Mouse (Mus musculus) ovary, adult 18-20 months (tissue): ENCODE data around the gene Mpeg1.

Source experiments
- DNase-seq: peaks from one replicate; pipeline ENCODE4 v3.0.0; 2022; ENCODE audit warnings: low spot score, mixed read lengths

Mpeg1 gene

DNA sequence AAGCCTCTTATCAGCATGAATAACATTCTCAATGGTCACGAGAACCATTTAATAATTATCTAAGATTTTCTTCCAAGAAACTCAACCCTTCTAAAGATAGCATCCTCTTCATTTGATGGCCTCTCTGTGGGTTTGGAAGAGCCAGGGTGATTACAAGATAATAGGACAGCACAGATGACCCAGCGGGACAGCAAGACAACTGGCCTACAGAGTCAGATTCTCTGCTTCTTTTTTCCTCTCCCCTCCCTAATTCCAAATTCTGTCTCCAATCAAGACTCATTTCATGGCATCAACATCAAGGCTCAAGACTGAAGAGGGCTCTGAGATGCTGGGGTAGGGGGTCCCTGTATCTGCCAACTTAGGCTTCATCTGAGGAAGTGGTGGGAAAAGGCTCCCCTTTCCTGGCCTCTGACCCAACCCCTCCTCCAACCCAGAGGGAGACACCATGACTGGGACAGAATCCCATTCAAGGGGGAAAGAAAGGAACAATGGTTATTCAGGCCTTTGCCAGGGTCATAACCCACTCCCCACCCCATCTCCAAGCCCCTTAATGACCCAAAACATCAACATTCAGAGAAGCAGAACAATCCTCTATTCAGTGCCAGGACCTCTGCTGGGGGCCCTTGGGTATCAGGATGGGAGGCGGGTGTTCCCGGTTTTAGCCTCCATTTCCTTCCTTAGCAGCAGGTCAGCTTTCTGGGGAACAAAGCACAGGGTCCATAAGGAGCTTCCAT lies 33.0 kb downstream of the Mpeg1 start:
- no peak for DNase-seq

DNA sequence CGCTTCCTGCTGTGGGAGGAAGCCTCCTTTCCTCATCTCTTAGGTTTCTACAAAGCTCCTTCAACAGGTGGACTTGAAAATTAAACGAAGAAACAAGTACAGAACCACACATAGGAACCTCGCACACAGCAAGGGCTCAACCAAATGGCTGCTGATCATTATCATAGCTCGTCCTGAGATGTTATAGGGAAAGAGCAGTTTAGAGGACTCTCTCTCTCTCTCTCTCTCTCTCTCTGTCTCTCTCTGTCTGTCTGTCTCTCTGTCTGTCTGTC lies 33.5 kb downstream of the Mpeg1 start:
- DNase-seq = no peak

DNA sequence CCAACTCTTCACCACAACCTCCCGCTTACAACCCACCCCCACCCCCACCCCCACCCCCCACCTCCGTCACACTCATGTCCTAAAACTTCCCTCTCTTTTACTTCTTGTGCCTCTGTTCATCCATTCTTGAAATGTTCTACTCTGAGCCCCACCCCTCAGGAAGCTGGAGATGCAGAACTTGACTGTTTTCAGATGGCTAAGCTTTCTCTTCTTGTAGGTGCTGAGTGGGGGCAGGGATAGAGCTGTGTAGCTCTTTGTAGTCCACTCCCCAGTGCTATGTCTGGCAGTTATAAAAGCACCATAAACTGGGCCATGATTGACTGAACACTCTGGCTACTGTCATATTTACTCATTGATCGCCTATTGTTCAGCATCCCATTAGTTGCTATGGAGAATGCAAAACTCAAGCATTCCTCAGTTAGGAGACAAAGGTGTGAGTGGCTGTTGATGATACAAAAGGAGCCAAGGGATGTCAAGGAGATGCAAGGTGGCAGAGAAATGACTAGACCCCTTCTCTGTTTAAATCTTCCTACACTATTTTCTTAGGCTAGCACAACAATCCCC lies 34.5 kb downstream of the Mpeg1 start:
- DNase-seq = no peak

DNA sequence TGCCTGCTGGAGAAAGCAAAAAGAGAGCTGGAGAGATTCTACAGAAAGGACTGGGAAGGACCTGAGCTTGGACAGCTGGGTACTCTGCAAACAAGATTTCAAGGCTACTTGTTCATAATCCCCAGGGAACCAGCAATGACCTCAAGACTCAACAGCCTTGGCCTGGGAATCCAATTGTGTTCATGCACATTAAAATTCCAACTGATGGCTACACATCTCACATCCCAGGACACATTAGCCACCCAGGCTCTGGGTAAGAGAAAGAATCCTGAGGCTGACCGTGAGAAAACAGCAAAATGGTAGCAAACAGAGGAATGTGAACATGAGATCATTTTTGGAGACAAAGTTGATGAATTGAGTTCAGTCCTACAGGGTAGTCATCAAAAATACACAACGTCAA lies 35.7 kb downstream of the Mpeg1 start:
- DNase-seq = no peak

DNA sequence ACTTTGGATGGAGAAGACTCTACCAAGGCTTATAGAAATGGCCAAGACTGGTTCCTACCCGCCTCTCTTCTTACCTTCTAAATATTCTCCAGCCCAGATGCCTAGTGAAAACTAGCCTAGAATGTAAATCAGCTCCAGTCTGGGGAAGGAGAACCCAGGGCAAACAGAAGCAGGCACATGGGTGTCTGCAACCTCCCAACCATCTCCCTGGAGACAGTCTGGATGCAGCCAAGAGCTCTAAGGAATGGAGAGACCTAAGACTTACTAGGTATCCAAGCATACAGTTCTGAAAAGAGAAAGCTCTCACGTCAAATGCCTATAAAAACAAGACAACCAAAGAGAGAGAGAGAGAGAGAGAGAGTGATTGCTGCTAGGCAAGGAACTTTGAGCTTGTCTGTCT lies 37.3 kb downstream of the Mpeg1 start:
- DNase-seq = no peak

DNA sequence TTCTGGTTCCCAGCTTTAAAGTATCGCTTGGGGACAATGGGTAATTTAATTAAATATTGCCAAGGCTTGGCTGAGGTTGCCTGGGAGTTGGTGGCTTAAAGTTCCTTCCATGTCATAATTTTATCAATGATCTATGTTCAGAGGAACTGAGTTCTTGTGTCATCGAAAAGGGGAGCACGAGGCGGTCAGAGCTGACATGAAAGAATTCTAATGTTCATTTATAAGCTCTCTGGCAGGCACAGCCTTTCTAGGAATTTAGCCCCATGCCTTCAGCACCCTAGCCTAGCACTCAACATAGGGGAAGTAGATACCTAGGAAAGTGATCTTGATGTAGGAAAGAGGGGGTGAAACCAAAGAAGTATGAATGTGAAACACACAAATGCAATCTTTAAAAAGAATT lies 37.7 kb downstream of the Mpeg1 start:
- DNase-seq = no peak

DNA sequence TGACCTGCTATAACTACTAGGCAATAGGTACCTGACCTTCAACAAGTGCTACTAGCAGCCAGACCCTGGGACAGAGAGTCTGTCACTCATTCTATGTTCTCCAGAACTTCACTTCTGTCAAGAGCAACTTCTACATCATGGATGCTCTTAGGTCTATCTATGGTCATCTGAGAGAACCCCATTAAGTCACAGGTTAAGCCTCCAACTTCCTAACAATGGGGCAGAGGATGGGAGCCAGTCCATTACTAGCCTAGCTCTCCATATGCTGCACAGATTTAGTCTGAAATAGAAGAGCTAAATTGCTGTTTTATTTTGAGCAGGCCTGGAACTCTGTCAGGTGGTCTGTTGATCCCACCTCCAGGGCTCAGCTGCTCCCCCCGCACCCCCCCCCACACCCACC lies 38.4 kb downstream of the Mpeg1 start:
- no peak for DNase-seq

DNA sequence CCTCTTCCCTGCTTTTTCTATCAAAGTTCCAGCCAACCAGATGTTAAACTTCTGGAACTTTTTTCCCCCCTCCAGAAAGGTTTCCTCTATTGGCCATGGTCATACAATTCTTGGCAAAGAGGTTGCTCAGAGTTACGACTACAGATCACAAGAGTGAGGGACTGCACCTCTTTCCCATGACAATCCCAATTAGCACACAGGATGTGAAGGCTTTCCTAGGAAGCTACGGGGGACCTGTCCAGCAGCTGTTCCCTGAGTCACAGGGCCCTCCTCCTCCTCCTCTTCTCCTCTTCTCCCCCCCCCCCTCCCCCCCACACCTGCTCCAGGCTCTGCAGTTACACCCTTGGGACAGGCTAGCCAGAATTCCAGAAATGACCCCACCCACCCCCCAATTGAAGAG lies 38.9 kb downstream of the Mpeg1 start:
- DNase-seq = no peak

DNA sequence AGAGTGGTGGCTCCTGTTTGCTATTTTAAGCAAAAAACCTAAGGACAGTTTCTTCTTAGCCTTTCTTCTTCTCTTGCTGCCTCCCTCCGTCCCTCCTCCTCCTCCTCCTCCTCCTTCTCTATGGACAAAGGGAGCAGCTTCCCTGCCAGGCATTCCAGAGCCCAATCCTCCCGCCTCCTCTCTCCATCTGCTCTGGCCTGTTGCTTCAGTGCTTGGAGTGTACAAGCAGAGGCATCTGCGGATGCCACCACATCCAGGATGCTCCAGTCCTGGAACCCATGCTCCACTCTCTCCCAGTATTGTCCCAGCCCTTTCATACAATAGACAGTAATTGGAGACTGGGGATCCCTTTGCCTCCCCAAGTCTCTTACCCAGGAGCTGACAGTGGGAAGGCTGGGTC lies 39.5 kb downstream of the Mpeg1 start:
- DNase-seq = no peak

DNA sequence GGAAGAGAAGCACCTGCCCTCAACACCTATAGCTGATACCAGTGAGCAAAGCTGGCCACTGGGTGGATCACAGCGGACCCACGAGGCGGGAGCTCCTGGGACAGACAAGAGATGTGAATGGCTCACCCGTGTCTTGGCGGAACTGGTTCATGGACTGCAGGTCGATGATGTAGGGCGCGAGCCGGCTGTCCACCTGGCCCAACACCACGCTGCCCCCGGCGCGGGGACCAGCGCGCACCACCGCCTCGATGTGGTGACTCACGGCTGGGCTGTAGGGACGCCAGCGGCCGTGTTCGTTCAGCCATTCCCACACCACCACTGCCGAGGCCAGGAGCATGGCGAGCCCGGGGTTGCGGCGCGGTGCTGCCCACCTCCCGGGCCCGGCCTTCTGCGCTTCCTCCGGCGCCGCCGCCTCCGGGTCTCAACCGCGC lies 40.3 kb downstream of the Mpeg1 start:
- no peak for DNase-seq

DNA sequence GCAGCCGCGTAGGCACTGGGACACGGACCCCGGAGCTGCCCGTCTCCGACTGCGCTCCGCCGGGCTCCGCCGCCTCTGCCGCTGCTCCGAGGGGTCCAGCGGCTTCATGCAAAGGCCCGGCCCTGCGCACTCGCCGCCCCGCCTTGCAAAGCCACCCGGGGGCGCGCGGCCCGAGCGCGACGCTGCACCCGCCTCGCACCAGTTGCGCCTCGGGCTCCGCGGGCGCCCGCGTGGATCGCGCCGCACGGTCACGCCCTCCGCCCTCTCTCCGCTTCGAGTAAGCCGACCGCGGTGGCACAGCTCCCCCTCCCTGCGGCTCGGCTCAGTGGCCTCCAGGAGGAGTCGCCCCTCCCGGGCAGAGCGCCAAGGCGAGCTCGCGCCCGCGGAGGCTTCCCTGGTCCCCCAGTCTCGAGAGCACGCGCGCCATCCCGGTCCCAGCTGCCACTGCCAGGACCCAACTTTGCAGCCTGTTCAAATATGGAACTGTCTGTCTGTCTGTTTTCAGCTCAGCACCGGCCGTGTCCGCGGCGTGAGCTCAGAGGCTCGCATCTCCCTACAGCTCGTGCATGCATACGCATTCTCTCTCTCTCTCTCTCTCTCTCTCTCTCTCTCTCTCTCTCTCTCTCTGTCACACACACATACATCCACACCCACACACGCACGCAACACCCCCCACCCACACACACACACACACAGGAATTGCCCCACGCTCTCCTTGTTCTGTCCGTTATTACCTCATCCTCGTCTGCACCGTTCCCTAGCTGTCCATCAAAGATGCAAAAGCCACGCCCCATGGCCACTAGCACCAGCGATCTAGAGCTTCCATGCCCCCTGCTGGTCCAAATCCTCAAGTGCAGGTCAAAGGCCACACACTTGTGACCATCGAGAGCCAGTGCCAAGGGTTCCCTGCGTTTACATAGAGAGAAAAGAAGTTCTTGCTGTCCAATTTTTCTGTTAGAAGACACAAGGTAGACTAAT lies 41.1 kb downstream of the Mpeg1 start, which contains the start of gene Dtx4:
Gene Dtx4 (minus strand): TSS at position 85 of the 978 bp plus-strand sequence.
- peak; percentile 85 for DNase-seq

DNA sequence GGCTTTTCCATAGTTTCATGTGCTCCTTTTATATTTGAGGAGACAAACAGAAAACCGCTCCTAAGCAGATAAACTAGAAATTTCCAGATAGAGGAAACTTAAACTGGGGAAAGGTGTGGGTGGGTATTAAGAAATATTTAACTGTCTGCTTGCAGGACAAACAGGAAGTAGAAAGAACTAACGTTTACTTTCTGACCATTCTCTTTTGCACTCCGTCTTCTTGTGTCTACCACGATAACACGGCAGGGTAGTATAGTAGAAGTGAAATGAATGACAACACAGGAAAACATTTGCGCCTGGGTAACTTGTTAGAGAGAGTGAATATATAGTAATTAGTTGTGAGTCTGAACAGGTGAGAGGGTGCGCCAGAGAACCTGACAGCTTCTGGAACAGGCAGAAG lies 42.2 kb downstream of the Mpeg1 start:
- DNase-seq = no peak

DNA sequence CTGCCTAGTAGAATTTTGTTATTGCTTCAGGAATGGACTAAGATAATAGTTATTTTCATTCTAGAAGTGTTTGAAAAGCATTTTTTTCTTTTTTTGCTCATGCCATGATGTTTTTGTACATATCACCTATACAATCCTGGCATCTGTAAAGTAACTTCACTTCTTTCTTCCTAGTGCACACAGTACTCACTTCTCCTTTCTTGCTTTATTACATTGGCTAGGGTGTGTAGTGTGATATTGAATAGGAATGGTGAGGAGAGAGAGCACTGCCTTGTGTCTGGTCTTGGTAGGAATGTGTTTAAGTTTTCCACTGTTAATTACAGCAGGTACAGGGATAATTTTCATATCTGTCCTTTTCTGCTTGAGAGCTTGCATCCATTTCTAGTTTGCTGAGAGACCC lies 54.0 kb downstream of the Mpeg1 start:
- DNase-seq = no peak
